In the genomic region with DNA sequence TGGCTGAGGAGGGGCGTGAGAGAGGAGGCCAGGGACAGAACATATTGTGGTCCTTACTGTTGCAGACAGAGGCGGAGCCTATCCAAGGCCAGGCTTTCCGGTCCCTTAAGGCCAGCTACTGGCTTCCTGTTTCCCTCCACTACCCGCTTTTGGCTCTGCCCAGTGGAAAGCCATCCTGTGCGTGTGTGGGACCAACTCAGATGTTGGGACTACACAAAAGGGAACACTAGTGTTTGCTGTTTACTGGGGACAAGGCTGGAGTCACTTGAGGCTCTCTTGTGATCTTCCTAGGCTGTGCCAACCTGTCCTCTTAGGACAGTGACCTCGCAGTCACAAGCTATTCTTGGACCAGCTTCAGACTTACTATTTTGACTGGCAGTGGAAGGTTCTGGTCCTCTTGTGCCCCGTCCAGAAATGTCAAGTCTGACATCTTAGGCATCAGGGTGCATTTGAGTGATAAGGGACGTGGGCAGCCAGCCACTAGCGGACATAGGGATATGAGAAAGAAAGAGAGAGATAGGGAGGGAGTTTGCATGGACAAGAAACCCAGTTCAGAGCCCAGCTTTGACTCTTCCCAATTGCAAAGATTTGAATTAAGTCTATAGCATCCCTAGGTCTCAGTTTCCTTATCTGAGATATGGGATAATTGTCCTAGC, we compare ENCODE assay signal across 7 mouse cellular contexts. TPM values are rescaled to one million over a fixed set of nuclear protein-coding genes. Genes with fewer than 3 reads are reported as not detected.
DNase-seq lines count a peak whose midpoint lies in the region; ATAC-seq lines count a peak whose summit lies in the region.

No protein-coding gene starts in this region.

- no peak overlapping the region for H3K4me3 ChIP-seq in heart, embryonic 11.5 days (ENCODE audit: low read depth, low read length)
- H3K4me3 ChIP-seq in limb, embryonic 15.5 days, result no peak overlapping the region
- no peak overlapping the region for H3K4me3 ChIP-seq in stomach, embryonic 16.5 days (replicated peaks; ENCODE audit: low read length)

- no peaks in the 10 kb centered on the region for H3K9me3 ChIP-seq in heart, embryonic 11.5 days (replicated peaks; ENCODE audit: control insufficient read depth, low read length)
- H3K9me3 ChIP-seq in limb, embryonic 15.5 days, result no peaks in the 10 kb centered on the region
- no peaks in the 10 kb centered on the region for H3K9me3 ChIP-seq in stomach, embryonic 16.5 days (replicated peaks; ENCODE audit: control insufficient read depth, low read length)

- no peak overlapping the region for H3K9ac ChIP-seq in heart, embryonic 11.5 days (ENCODE audit: low read depth, low read length)
- H3K9ac ChIP-seq in limb, embryonic 15.5 days, result no peak overlapping the region
- H3K9ac ChIP-seq in stomach, embryonic 16.5 days (ENCODE audit: low read length), result no peak overlapping the region

- peaks cover 12% of the 10 kb centered on the region for H3K4me1 ChIP-seq in heart, embryonic 11.5 days (ENCODE audit: control insufficient read depth, insufficient read depth, low read length)
- H3K4me1 ChIP-seq in limb, embryonic 15.5 days, result no peaks in the 10 kb centered on the region
- peaks cover 6% of the 10 kb centered on the region; the same call in 1 of the 2 replicates for H3K4me1 ChIP-seq in stomach, embryonic 16.5 days (ENCODE audit: control insufficient read depth, insufficient read depth, low read length)

- peak overlapping the region; percentile 41 for H3K27ac ChIP-seq in heart, embryonic 11.5 days (ENCODE audit: low read depth, low read length)
- peak overlapping the region; percentile 30; the same call in 1 of the 2 replicates for H3K27ac ChIP-seq in limb, embryonic 15.5 days
- no peak overlapping the region for H3K27ac ChIP-seq in stomach, embryonic 16.5 days (ENCODE audit: low read length)

- ATAC-seq in heart, embryonic 11.5 days (replicated peaks; ENCODE audit: insufficient number of reproducible peaks, low FRiP score, low TSS enrichment), result 0 out of 2 replicates have a peak, but pooled peaks have one; percentile 53
- ATAC-seq in limb, embryonic 15.5 days (ENCODE audit: insufficient number of reproducible peaks, low FRiP score, low TSS enrichment, low read depth), result no peak
- ATAC-seq in stomach, embryonic 16.5 days (ENCODE audit: insufficient read depth, low FRiP score), result peak; percentile 51; the same call in 1 of the 2 replicates

- no peak overlapping the region for H3K4me2 ChIP-seq in heart, embryonic 11.5 days
- no peak overlapping the region for H3K4me2 ChIP-seq in limb, embryonic 15.5 days
- H3K4me2 ChIP-seq in stomach, embryonic 16.5 days (ENCODE audit: low read depth, low read length), result no peak overlapping the region

- H3K27me3 ChIP-seq in heart, embryonic 11.5 days (ENCODE audit: control insufficient read depth, insufficient read depth, low read length), result no peaks in the 10 kb centered on the region
- no peaks in the 10 kb centered on the region for H3K27me3 ChIP-seq in limb, embryonic 15.5 days
- H3K27me3 ChIP-seq in stomach, embryonic 16.5 days (ENCODE audit: control insufficient read depth, insufficient read depth, low read length), result no peaks in the 10 kb centered on the region

- H3K36me3 ChIP-seq in heart, embryonic 11.5 days (ENCODE audit: control insufficient read depth, insufficient read depth, low read length), result peaks cover 24% of the 10 kb centered on the region
- H3K36me3 ChIP-seq in limb, embryonic 15.5 days, result peaks cover 86% of the 10 kb centered on the region
- no peaks in the 10 kb centered on the region; the same call in 1 of the 2 replicates for H3K36me3 ChIP-seq in stomach, embryonic 16.5 days (ENCODE audit: control insufficient read depth, insufficient read depth, low read length)

- DNase-seq in spleen, postnatal 36 days (ENCODE audit: low spot score in 2 of 2), result peak; percentile 17 to 36
- no peak for DNase-seq in spleen, adult 18-20 months
- no peak for DNase-seq in embryo, embryonic 10.5 days (ENCODE audit: low spot score)
- no peak for DNase-seq in cerebellum, adult 11-12 months

- 59% methylated on average over 9 of the region's 9 CpGs for WGBS in heart, embryonic 11.5 days (ENCODE audit: insufficient replicate concordance)
- 68% methylated on average over 9 of the region's 9 CpGs for WGBS in limb, embryonic 15.5 days
- WGBS in stomach, embryonic 16.5 days, result 74% methylated on average over 9 of the region's 9 CpGs

RNA-seq across cellular contexts. Expression of a gene that starts 15.4 kb away (rescaled TPM):
- 12.4 and 12.8 TPM in 2 replicates for polyA plus RNA-seq in heart, embryonic 11.5 days (2014; fragmentation: Nextera tagmentation; extraction: Ambion mirVana)
- polyA plus RNA-seq in limb, embryonic 15.5 days (2015; fragmentation: Nextera tagmentation; extraction: Ambion mirVana), result 23.6 and 25.1 TPM in 2 replicates
- polyA plus RNA-seq in stomach, embryonic 16.5 days (2015; fragmentation: Nextera tagmentation; extraction: Ambion mirVana), result 22.0 and 24.3 TPM in 2 replicates

RNA-seq across cellular contexts. Expression of a gene that starts 20.2 kb away (rescaled TPM):
- 15.5 and 16.3 TPM in 2 replicates for polyA plus RNA-seq in heart, embryonic 11.5 days (2014; fragmentation: Nextera tagmentation; extraction: Ambion mirVana)
- polyA plus RNA-seq in limb, embryonic 15.5 days (2015; fragmentation: Nextera tagmentation; extraction: Ambion mirVana), result 33.6 and 36.1 TPM in 2 replicates
- 27.4 and 32.0 TPM in 2 replicates for polyA plus RNA-seq in stomach, embryonic 16.5 days (2015; fragmentation: Nextera tagmentation; extraction: Ambion mirVana)

RNA-seq across cellular contexts. Expression of a gene that starts 32.8 kb away (rescaled TPM):
- polyA plus RNA-seq in heart, embryonic 11.5 days (2014; fragmentation: Nextera tagmentation; extraction: Ambion mirVana), result 25.3 and 27.6 TPM in 2 replicates
- 23.7 and 25.2 TPM in 2 replicates for polyA plus RNA-seq in limb, embryonic 15.5 days (2015; fragmentation: Nextera tagmentation; extraction: Ambion mirVana)
- polyA plus RNA-seq in stomach, embryonic 16.5 days (2015; fragmentation: Nextera tagmentation; extraction: Ambion mirVana), result 8.9 and 11.0 TPM in 2 replicates

RNA-seq across cellular contexts. Expression of a gene that starts 42.1 kb away (rescaled TPM):
- 490 and 526 TPM in 2 replicates for polyA plus RNA-seq in heart, embryonic 11.5 days (2014; fragmentation: Nextera tagmentation; extraction: Ambion mirVana)
- 659 and 666 TPM in 2 replicates for polyA plus RNA-seq in limb, embryonic 15.5 days (2015; fragmentation: Nextera tagmentation; extraction: Ambion mirVana)
- 641 and 673 TPM in 2 replicates for polyA plus RNA-seq in stomach, embryonic 16.5 days (2015; fragmentation: Nextera tagmentation; extraction: Ambion mirVana)

RNA-seq across cellular contexts. Expression of a gene that starts 54.3 kb away (rescaled TPM):
- polyA plus RNA-seq in heart, embryonic 11.5 days (2014; fragmentation: Nextera tagmentation; extraction: Ambion mirVana), result 7.5 and 8.4 TPM in 2 replicates
- 14.1 and 15.7 TPM in 2 replicates for polyA plus RNA-seq in limb, embryonic 15.5 days (2015; fragmentation: Nextera tagmentation; extraction: Ambion mirVana)
- 12.5 and 15.1 TPM in 2 replicates for polyA plus RNA-seq in stomach, embryonic 16.5 days (2015; fragmentation: Nextera tagmentation; extraction: Ambion mirVana)

Comparison
In these comparisons a context has a peak if more than half of its experiments do, and no peak if none do; other contexts are left out.
1. DNase-seq: peak in spleen, postnatal 36 days (2 of 2); none in spleen, adult 18-20 months (0 of 2), embryo, embryonic 10.5 days (single experiment) and cerebellum, adult 11-12 months (single experiment).